Mouse (Mus musculus) lung, postnatal 4 days (tissue): ENCODE data around the gene Tbx22.

ENCODE experiments used
- DNase-seq, 2 experiments: peaks; one replicate each; pipeline ENCODE4 v3.0.0; 2021

Tbx22 gene

DNA sequence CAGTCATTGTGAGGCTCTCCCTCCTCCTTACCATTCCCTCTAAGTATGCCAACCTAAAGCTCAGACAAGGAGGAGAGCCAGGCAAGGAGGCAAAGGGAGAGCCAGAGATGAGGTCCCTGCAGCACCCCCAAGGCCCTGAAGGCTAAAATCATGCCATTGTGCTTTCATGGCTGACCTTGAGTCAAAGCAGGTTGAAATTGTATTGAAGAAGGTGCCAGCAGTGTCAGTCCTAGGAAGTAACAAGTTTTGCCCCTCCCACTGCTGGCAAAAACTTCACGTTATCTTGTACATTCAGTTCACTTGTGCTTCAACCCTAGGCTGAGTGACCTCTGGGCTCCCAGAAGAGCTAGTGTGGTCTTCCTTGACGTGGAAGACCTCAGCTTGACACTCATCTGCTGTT, at the start of gene Tbx22:
Gene Tbx22 (plus strand): TSS at position 301 of the 400 bp plus-strand sequence.
- no peak for DNase-seq

DNA sequence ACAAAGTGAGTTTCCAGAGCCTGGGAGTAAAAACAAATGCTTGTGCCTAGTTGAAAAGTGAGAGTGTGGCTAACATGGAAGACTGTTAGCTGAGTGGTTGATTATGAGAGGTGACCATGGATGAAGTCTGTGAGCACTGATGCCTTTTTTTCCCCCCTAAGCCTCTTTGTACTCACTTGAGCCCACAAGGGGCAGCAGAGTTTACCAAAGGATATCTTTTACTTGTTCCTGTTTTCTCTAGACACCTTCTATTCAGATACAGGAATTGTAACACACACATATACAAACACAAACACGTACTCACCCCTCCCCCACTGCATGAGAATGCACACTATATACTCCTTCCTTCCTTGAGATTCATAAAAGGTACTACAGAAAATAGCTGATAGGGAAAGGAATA, 913 bp downstream of the Tbx22 start:
- no peak for DNase-seq

DNA sequence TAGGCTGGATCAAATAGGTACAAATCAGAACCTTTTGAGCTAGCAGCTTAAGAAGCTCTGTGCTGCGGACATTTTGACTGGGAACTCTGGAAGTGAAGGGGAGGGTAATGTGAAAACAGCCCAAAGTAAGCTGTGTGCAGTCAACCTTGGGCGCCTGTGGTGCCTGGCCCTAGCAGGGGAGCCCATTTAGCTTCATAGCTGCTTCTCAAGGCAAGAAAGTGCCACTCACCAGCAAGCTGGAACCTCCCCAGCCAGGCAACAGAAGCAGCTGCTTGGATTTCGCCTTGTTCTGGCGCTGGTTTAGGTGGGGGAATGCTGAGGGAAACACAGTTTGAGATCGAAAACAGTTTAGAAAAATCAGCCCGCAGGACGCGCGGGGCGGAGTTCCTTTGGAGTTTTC, 11.4 kb downstream of the Tbx22 start:
- DNase-seq = no peak

DNA sequence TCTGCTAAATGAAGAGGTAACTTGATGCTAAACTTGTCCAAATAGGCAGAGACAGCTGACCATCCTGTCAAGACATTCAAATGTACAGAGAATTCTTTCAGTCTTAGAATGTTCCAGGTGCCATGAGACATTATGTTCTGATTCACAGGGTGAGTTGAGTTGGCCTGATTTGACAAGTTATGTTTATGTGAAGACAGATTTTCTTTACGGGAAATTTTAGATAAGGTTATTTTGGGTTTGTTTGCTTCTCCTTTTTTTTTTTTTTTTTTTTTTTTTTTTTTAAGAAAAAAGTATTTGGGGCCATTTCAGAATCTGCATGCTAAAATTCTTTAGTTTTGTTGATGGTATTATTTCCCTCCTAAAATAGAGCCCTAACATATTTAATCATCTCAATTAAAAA, 40.8 kb downstream of the Tbx22 start:
- DNase-seq = no peak

DNA sequence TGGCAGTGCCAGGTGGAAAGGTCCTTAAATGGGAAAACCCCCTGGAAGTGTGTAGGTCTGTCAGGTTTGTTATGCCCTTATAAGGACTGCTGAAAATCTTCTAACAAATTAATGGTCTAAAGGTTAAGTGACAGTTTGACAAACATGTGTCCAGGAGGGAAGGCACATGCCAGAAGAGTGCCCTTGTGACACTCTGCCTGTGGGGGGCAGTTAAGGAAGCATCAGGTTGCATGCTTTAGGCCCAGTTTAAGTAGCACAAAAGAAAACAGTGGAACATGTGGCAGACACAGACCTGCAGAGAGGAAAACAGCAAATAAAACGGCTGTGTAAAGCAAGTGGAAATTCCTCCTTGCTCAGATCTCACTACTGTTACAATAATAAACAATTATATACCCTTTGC, 55.8 kb downstream of the Tbx22 start:
- no peak for DNase-seq
